Mouse (Mus musculus) spleen, postnatal 0 days (tissue): ENCODE measurements around the gene Nol3. TPM values are rescaled to one million over a fixed set of nuclear protein-coding genes. Genes with fewer than 3 reads are reported as not detected.

Experiments
- microRNA counts: library from miRNA; unstranded; fragments of <30 nt; microRNA quantifications from one replicate; lab custom pipeline; 2015
- polyA plus RNA-seq: library from polyadenylated mRNA; unstranded; fragments of >200 nt; fragmentation: Nextera tagmentation; extraction: Ambion mirVana; gene quantifications from 2 replicates; pipeline ENCODE4 v1.2.1, GENCODE M21; 2015

Nol3 gene
- polyA plus RNA-seq: 0.14 and 0.45 TPM in 2 replicates

DNA sequence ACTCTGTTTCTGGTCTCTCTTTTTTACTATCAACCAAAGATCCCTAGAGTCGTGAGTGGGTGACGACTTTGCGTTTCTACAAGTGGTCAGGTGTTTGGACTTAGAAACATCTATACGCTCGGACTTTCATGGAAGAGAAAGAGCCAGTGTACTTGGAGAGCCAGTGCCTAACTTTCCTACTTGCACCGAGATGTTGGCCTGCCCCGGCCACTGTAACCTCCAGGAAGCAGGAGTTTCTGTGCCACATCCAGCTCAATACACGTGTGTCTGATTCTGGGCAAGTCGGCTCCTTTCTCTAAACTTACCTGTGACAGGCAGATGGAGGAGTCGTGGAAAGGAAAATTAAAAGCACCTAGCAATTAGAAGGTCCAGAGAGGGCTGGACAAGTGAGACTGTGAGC lies at the start of gene Nol3:
Nol3 (plus strand) TSS at position 301 of the 400 bp plus-strand sequence.

DNA sequence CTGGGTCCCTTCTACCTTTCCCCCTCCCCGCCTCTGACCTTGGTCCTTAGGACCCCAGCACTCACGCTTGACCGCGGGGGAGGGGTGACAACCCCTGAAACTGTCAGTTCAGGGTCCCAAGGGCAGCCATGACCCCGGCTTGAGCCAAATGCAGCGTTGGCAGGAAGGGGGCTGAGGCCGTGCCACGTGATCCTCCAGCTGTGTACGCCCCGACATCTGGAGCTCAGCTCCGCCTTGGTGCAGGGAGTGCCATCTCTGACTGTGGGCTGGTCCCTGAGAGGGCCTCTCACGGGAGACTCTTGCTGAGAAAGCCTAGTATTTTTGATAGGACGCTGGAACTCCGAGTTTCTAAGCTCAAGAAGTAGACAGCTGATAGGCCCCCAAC lies 21.0 kb upstream of the Nol3 start, which contains the start of gene B3gnt9:
B3gnt9 (minus strand) TSS at position 188 of the 385 bp plus-strand sequence.

DNA sequence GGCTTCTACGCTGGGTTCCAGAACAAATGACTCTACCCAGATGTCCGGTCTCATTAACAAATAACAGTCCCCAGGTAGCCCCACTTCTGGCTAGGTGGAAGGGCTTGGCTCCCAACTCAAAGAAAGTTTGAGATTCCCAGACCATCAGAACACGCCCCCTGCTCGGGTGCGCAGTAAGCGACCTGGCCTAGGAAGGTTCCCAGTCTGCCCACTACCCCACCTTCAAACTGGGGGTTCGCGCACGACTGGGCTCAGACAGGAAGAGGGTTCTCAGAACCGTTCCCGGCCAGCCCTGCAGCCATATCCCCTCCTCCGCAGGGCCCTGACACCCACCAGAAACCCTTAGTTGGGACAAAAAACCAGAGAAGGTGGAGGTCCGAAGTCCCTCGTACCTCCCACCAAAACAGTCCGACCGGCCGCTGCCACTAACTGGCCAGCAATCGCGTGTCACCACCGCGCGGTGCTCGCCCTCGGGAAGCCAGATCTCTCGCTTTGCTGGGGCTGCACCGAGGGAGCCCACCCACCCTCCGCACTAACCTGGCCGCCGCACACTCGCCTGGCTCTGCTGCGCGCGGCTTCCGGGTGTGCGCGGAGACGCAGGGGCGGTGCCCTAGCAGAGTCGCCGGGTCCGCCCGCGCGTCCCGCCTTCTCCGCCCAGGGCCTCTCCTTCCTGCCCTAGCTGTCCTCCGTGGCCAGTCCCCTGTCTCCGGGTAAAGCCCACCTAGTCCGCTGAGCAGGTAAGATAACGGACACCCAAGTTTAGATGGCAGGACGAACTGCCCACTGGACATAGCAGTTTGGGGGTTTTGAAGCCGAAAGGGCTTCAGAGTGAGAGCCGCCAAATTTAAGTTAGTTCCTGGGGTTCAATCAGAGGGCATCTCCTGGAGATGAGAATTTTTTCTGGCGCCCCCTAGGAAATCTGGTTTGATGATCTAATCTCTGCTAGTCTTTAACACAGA lies 11.6 kb upstream of the Nol3 start, which contains the start of the genes Tradd and Fbxl8:
Tradd (minus strand) TSS at position 586 of the 959 bp plus-strand sequence.
Fbxl8 (plus strand) TSS at position 625 of the 959 bp plus-strand sequence.

DNA sequence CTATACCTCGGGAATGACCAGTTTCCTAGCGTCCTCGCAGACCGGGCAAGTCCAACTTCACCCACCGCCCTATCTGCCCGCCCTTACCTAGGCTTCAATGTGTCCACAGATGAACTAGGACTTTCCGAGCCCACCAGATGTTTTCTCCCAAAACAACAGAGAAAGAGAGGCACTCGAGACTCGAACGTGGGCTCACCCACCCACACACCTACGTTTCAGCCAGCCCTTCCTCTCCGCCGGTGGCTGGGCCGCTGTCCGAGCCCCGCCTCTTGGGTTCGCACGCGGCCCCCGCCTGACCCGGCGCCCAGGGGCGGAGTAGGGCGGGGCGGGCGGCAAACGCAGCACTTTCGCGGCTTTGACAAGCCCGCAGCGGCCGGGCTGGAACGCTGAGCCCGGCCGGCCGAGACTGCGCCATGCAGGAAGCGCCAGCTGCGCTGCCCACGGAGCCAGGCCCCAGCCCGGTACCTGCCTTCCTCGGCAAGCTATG lies 6.4 kb upstream of the Nol3 start, which contains the start of gene Hsf4:
Hsf4 (plus strand) TSS at position 341 of the 487 bp plus-strand sequence.

DNA sequence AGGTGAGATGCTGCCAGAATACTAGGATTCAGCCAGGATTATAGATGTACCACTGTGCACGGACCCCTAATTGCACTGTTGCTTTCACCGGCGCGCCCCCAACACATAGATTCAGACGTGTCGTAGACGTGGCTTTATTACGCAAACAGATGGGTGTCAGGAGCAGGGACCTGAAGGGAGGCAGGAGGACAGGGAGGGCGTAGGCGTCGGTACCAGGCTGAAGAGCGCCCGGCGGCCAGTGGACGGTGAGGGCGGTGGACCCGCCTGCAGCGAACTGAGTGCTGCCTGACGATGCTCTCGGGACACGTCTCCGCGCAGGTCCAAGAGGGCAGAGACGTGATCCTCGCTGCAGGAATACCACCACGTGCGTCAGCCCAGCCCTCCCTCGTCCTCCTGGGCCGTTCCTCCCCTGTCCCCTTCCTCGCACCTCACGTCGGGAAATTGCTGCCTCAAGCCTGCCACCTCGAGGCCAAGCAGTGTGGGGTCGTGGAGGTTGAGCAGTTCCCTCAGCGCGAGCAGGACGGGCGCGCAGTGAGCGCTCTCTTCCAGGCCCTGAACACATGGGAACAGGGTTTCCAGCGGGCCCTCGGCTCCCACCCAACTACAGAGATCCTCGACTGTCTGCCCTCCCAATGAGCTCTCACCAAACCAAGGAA lies 14.0 kb downstream of the Nol3 start, which contains the start of gene 4931428F04Rik:
4931428F04Rik (minus strand) TSS at position 60 of the 656 bp plus-strand sequence.

DNA sequence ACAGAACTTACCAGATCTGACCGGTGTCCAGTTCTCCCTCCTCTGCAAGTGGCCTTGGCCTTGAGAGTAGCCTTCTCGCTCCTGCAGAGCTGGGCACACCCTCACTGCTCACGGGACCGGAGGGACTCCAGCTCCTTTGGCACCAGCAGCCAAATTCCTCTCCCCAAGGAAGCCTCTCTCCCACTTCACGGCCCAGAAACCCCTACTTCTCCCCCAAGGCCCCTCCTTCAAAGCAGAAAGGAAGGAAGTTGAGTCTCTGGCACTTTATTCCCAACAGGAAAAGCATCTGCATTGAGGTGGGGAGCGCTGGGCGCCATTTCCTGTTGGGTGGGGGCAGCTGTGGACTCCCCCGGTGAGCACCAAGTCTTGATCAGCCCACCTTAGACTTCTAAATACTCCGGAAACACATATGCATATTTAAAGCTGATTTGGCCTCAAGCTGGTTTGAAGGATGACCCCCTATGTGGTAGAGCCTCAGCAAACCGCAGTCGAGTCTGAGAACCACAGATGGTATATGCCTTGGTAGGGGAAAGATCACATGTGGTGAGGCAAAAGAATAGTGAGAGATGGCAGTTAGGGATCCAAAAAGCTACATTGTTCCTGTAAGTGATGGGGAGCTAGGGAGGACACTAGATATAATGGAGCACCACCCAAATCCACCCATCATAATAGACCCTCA lies 20.1 kb downstream of the Nol3 start, which contains the start of gene Exoc3l:
Exoc3l (minus strand) TSS at position 207 of the 679 bp plus-strand sequence.

DNA sequence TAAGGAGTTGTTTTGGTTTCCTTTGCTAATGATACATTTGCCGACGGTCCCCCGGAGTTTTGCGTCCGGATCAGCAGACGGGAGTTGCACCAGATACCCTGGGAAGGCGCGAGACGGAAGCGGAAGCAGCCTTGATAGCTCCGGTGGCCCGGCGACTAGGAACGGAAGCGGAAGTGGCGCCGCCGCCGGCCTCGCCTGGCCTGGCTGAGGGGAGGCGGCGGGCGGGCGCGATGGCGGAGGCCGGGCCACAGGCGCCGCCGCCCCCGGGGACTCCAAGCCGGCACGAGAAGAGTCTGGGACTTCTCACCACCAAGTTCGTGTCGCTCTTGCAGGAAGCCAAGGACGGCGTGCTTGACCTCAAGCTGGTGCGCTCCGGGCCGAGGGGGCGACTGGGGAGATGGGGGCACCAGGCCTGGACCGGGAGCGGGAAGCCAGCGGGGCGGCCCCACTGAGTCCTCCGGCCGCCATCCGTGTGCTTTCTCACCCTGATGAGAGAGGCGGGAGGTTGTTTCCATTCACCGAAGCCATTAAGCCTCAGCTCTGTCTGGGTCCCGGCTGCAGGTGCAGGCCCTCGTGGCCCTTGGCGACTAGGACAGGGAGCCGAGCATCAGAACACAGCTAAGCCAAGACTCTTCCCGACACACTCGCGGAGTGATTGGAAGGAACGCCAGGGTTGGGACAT lies 21.7 kb downstream of the Nol3 start, which contains the start of gene E2f4:
E2f4 (plus strand) TSS at position 153 of the 682 bp plus-strand sequence.

DNA sequence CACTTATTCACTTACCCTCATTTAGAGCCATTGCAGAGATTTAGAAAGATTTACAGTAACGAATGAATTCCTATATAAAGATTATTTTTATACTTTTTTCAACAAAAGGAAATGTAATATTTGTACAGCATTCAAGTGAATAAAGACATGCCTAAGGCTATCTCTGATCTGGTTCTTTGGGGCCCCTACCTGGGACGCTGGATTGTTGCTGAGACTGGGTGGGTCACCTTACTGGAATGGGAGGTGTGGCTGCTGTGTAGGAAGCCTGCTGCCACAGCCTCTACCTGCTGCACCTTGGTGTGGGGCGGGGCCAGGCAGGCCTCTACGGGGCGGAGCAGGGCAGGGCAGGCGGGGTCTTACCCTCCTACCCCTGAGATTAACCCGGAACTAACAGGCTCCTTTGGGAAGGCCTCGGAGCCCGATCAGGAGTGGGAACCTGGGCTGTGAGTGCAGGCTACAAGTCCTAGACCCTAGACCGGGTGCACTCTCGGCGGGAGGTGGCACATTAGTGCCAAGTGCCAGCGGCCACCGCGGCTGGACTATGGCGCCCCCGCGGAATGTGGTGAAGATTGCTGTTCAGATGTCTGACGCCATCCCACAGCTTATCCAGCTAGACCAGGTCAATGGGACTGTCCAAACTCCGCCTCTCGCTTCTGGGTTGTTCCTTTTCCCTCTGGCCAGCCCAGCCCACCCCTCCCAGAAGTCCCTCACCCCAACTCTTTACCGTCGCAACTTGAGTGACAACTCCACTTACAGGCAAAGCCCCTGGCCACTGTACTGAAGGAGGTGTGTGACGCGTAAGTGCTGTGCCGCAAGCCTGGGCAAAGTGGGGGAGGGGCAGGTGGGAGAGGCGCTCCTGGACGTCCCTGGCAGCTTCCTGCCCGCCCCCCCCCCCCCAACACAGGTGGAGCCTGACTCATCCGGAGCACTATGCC lies 29.5 kb downstream of the Nol3 start, which contains the start of gene Elmo3:
Elmo3 (plus strand) TSS at position 391 of the 935 bp plus-strand sequence.

DNA sequence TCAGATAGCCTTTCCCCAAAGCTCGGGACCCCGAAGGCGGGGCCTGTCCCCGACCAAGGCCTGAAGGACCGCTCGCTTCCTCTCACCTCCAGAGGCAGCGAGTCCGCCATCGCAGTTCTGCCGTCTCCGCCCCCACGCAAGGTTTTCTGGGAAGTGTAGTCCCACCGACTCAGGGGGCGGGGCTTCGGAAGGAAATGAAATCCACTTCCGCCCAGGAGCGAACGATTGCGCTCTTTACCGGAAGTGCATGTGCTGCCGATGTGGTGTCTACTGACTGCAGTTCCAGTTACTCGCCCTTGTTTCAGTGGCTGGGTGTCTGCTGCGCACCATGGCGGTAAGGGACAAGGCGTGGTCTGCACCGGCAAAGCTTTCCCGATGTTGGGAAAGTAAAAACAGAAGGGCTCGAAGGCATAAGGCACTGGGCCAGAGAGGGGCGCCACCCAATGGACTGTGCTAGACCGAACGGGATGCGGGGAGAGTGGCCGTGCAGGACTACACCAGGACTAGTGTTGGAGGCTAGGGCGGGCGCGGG lies 50.3 kb downstream of the Nol3 start, which contains the start of the genes Lrrc29 and Tmem208:
Lrrc29 (minus strand) TSS at position 138 of the 532 bp plus-strand sequence.
Tmem208 (plus strand) TSS at position 214 of the 532 bp plus-strand sequence.

MicroRNA genes within 50 kb of the gene (microRNA counts, 519-probe panel; counts per million panel counts)
- microRNA mmu-miR-328 (lab: Ali Mortazavi, UCI): 88.3 counts per million

Other genes starting within 250 kb of the Nol3 start
- 0.17 TPM in 1 of 2 replicates, not detected in the other for gene Ces3a, start 227.5 kb upstream of the Nol3 start, polyA plus RNA-seq
- not detected in 2 replicates for gene Ces3b, start 192.4 kb upstream of the Nol3 start, polyA plus RNA-seq
- gene Ces4a, start 144.3 kb upstream of the Nol3 start, polyA plus RNA-seq: not detected in 2 replicates
- gene Cbfb, start 105.5 kb upstream of the Nol3 start, polyA plus RNA-seq: 21.4 and 26.8 TPM in 2 replicates
- 15.8 and 16.8 TPM in 2 replicates for gene D230025D16Rik, start 51.0 kb upstream of the Nol3 start, polyA plus RNA-seq
- 10.5 and 11.8 TPM in 2 replicates for gene B3gnt9, start 21.0 kb upstream of the Nol3 start, polyA plus RNA-seq
- 22.9 and 26.6 TPM in 2 replicates for gene Tradd, start 11.5 kb upstream of the Nol3 start, polyA plus RNA-seq
- 2.6 and 3.6 TPM in 2 replicates for gene Fbxl8, start 11.5 kb upstream of the Nol3 start, polyA plus RNA-seq
- gene Hsf4, start 6.3 kb upstream of the Nol3 start, polyA plus RNA-seq: 0.12 and 0.21 TPM in 2 replicates
- 1.3 and 1.7 TPM in 2 replicates for gene 4931428F04Rik, start 13.7 kb downstream of the Nol3 start, polyA plus RNA-seq
- gene Exoc3l, start 20.0 kb downstream of the Nol3 start, polyA plus RNA-seq: 15.2 and 18.2 TPM in 2 replicates
- gene E2f4, start 21.5 kb downstream of the Nol3 start, polyA plus RNA-seq: 152 and 167 TPM in 2 replicates
- gene Elmo3, start 29.5 kb downstream of the Nol3 start, polyA plus RNA-seq: 2.6 and 3.1 TPM in 2 replicates
- gene Lrrc29, start 50.1 kb downstream of the Nol3 start, polyA plus RNA-seq: 11.9 and 15.2 TPM in 2 replicates
- 125 and 129 TPM in 2 replicates for gene Tmem208, start 50.2 kb downstream of the Nol3 start, polyA plus RNA-seq
- 4.2 and 4.6 TPM in 2 replicates for gene Fhod1, start 71.8 kb downstream of the Nol3 start, polyA plus RNA-seq
- gene Slc9a5, start 72.7 kb downstream of the Nol3 start, polyA plus RNA-seq: 0.69 and 0.89 TPM in 2 replicates
- 0.11 and 0.12 TPM in 2 replicates for gene Plekhg4, start 97.1 kb downstream of the Nol3 start, polyA plus RNA-seq
- gene Kctd19, start 137.4 kb downstream of the Nol3 start, polyA plus RNA-seq: 0.15 TPM in 1 of 2 replicates, not detected in the other
- 0.25 and 0.44 TPM in 2 replicates for gene Lrrc36, start 137.4 kb downstream of the Nol3 start, polyA plus RNA-seq
- 6.6 and 9.6 TPM in 2 replicates for gene Tppp3, start 195.4 kb downstream of the Nol3 start, polyA plus RNA-seq
- gene Zdhhc1, start 220.8 kb downstream of the Nol3 start, polyA plus RNA-seq: 6.8 and 10.3 TPM in 2 replicates
- 1.1 and 2.4 TPM in 2 replicates for gene Hsd11b2, start 242.6 kb downstream of the Nol3 start, polyA plus RNA-seq